Mouse (Mus musculus) ovary, postnatal 36 days (tissue): ENCODE measurements at regions not wholly inside any gene's neighbourhood (a gene's known extent, or its start where the extent isn't known, plus 50 kb on each side); places are given as distances from the start of the nearest gene placed in this dataset.

Experiments used
- DNase-seq: peaks from one replicate; pipeline ENCODE4 v3.0.0; 2022; ENCODE audit warnings: low spot score, mixed read lengths

- DNase-seq = no peak
These were observed 98.0 kb downstream of the Dhx15 start for GRCm38 (mm10) chr5:52092273-52092672.

GRCm38 (mm10) chr5:52088131-52088530 lies 102.2 kb downstream of the Dhx15 start:
- no peak for DNase-seq

- peak; percentile 12 for DNase-seq
These were observed 103.4 kb downstream of the Dhx15 start for GRCm38 (mm10) chr5:52086766-52087429.

GRCm38 (mm10) chr5:52080268-52080667 lies 110.0 kb downstream of the Dhx15 start:
- no peak for DNase-seq

- no peak for DNase-seq
These were observed 112.6 kb downstream of the Dhx15 start for GRCm38 (mm10) chr5:52077696-52078095.

GRCm38 (mm10) chr5:52075096-52075495 lies 115.2 kb downstream of the Dhx15 start:
- DNase-seq = no peak

- DNase-seq = peak; percentile 78
These were observed 125.4 kb downstream of the Dhx15 start for GRCm38 (mm10) chr5:52064804-52065451.

GRCm38 (mm10) chr5:52062214-52062613 lies 128.1 kb downstream of the Dhx15 start:
- DNase-seq = peak; percentile 25

- no peak for DNase-seq
These were observed 129.1 kb downstream of the Dhx15 start for GRCm38 (mm10) chr5:52061226-52061625.

GRCm38 (mm10) chr5:52057261-52057660 lies 133.1 kb downstream of the Dhx15 start:
- no peak for DNase-seq

GRCm38 (mm10) chr5:52052072-52052465 lies 138.2 kb downstream of the Dhx15 start:
- no peak for DNase-seq

- no peak for DNase-seq
These were observed 138.8 kb downstream of the Dhx15 start for GRCm38 (mm10) chr5:52051383-52052071.

- no peak for DNase-seq
These were observed 141.5 kb downstream of the Dhx15 start for GRCm38 (mm10) chr5:52048790-52049189.

- no peak for DNase-seq
These were observed 143.6 kb downstream of the Dhx15 start for GRCm38 (mm10) chr5:52046704-52047103.

- DNase-seq = no peak
These were observed 146.2 kb downstream of the Dhx15 start for GRCm38 (mm10) chr5:52044101-52044500.

- no peak for DNase-seq
These were observed 148.9 kb downstream of the Dhx15 start for GRCm38 (mm10) chr5:52041447-52041846.

- no peak for DNase-seq
These were observed 149.6 kb downstream of the Dhx15 start for GRCm38 (mm10) chr5:52040427-52041312.

- no peak for DNase-seq
These were observed 155.0 kb downstream of the Dhx15 start for GRCm38 (mm10) chr5:52035339-52035738.

- no peak for DNase-seq
These were observed 162.8 kb downstream of the Dhx15 start for GRCm38 (mm10) chr5:52027478-52027877.

- DNase-seq = no peak
These were observed 164.2 kb downstream of the Dhx15 start for GRCm38 (mm10) chr5:52026148-52026547.

- DNase-seq = no peak
These were observed 167.1 kb downstream of the Dhx15 start for GRCm38 (mm10) chr5:52023212-52023611.

GRCm38 (mm10) chr5:52016992-52017391 lies 173.3 kb downstream of the Dhx15 start:
- DNase-seq = no peak
